ENCODE assay signal across 8 mouse cellular contexts in genomic region chr12:117720794-117721747, GRCm38 (mm10).
DNase-seq lines count a peak whose midpoint lies in the region; ATAC-seq and TF ChIP-seq lines count a peak whose summit lies in the region.
"Had no signal": no experiment of that assay in that cellular context is flagged by ENCODE, and none has a peak within 500 bp of the region (broad histone marks: within the 10 kb centered on the region; RNA-seq: fewer than 3 reads in every experiment).

No protein-coding gene starts in this region.

- no peaks in the 10 kb centered on the region for H3K27me3 ChIP-seq in liver, postnatal 0 days (ENCODE audit: insufficient read depth, low read length)
- no peaks in the 10 kb centered on the region for H3K27me3 ChIP-seq in liver, embryonic 12.5 days (replicated peaks)
- no peaks in the 10 kb centered on the region for H3K27me3 ChIP-seq in forebrain, embryonic 11.5 days (ENCODE audit: control insufficient read depth, insufficient read depth, low read length)
- H3K27me3 ChIP-seq in hindbrain, embryonic 14.5 days (ENCODE audit: control insufficient read depth, insufficient read depth, low read length) = no peaks in the 10 kb centered on the region
- H3K27me3 ChIP-seq in neural tube, embryonic 12.5 days (replicated peaks) = no peaks in the 10 kb centered on the region

- no peak overlapping the region for H3K9ac ChIP-seq in liver, postnatal 0 days (replicated peaks)
- no peak overlapping the region for H3K9ac ChIP-seq in liver, embryonic 12.5 days
- H3K9ac ChIP-seq in forebrain, embryonic 11.5 days (ENCODE audit: low read length) = no peak overlapping the region
- H3K9ac ChIP-seq in hindbrain, embryonic 14.5 days = no peak overlapping the region; the same call in 1 of the 2 replicates
- no peak overlapping the region for H3K9ac ChIP-seq in neural tube, embryonic 12.5 days

- H3K9me3 ChIP-seq in liver, postnatal 0 days (ENCODE audit: low read length) = no peaks in the 10 kb centered on the region
- H3K9me3 ChIP-seq in liver, embryonic 12.5 days (replicated peaks) = no peaks in the 10 kb centered on the region
- no peaks in the 10 kb centered on the region for H3K9me3 ChIP-seq in forebrain, embryonic 11.5 days (ENCODE audit: control insufficient read depth, low read length)
- no peaks in the 10 kb centered on the region for H3K9me3 ChIP-seq in hindbrain, embryonic 14.5 days (ENCODE audit: control insufficient read depth, low read length)
- H3K9me3 ChIP-seq in neural tube, embryonic 12.5 days = no peaks in the 10 kb centered on the region

- WGBS in liver, postnatal 0 days (ENCODE audit: insufficient replicate concordance) = 50% methylated on average over 14 of the region's 14 CpGs
- WGBS in liver, embryonic 12.5 days (ENCODE audit: insufficient replicate concordance) = 65% methylated on average over 14 of the region's 14 CpGs
- 68% methylated on average over 14 of the region's 14 CpGs for WGBS in forebrain, embryonic 11.5 days
- 29% methylated on average over 14 of the region's 14 CpGs for WGBS in hindbrain, embryonic 14.5 days
- 43% methylated on average over 14 of the region's 14 CpGs for WGBS in neural tube, embryonic 12.5 days

- no peak for TF ChIP-seq CTCF in liver, postnatal 0 days (IDR thresholded peaks at IDR 0.05; ENCODE audit: low read depth)

- TF ChIP-seq EP300 in liver, postnatal 0 days (IDR thresholded peaks at IDR 0.05; ENCODE audit: low read depth) = no peak

- H3K4me3 ChIP-seq in liver, postnatal 0 days (ENCODE audit: low read depth, low read length) = no peak overlapping the region
- H3K4me3 ChIP-seq in liver, embryonic 12.5 days = no peak overlapping the region
- no peak overlapping the region for H3K4me3 ChIP-seq in forebrain, embryonic 11.5 days (ENCODE audit: low read depth, low read length)
- H3K4me3 ChIP-seq in hindbrain, embryonic 14.5 days (replicated peaks; ENCODE audit: low read length) = no peak overlapping the region
- no peak overlapping the region for H3K4me3 ChIP-seq in neural tube, embryonic 12.5 days

- no peak for ATAC-seq in liver, postnatal 0 days
- no peak for ATAC-seq in liver, embryonic 12.5 days
- ATAC-seq in forebrain, embryonic 11.5 days (replicated peaks; ENCODE audit: low FRiP score) = peak; percentile 70
- peak; percentile 83 for ATAC-seq in hindbrain, embryonic 14.5 days (ENCODE audit: low FRiP score)
- peak; percentile 81 for ATAC-seq in neural tube, embryonic 12.5 days (ENCODE audit: low FRiP score, low read depth)
- no peak for ATAC-seq in monocyte, adult 5-6 weeks (replicated peaks; ENCODE audit: insufficient number of reproducible peaks, low FRiP score, low TSS enrichment, poor library complexity, severe bottlenecking)

- H3K4me1 ChIP-seq in liver, postnatal 0 days (ENCODE audit: insufficient read depth) = peaks cover 6% of the 10 kb centered on the region; the same call in 1 of the 2 replicates
- peaks cover 14% of the 10 kb centered on the region for H3K4me1 ChIP-seq in liver, embryonic 12.5 days
- H3K4me1 ChIP-seq in forebrain, embryonic 11.5 days (replicated peaks; ENCODE audit: control insufficient read depth, insufficient read depth, low read length) = 0 out of 2 replicates have a peak, but pooled peaks cover 5% of the 10 kb centered on the region
- peaks cover 11% of the 10 kb centered on the region; the same call in 1 of the 2 replicates for H3K4me1 ChIP-seq in hindbrain, embryonic 14.5 days (replicated peaks; ENCODE audit: control insufficient read depth, insufficient read depth, low read length)
- peaks cover 16% of the 10 kb centered on the region for H3K4me1 ChIP-seq in neural tube, embryonic 12.5 days

- H3K4me2 ChIP-seq in liver, postnatal 0 days (ENCODE audit: low read depth, low read length) = no peak overlapping the region
- H3K4me2 ChIP-seq in liver, embryonic 12.5 days = no peak overlapping the region
- no peak overlapping the region for H3K4me2 ChIP-seq in forebrain, embryonic 11.5 days (ENCODE audit: low read depth, low read length, severe bottlenecking)
- no peak overlapping the region for H3K4me2 ChIP-seq in hindbrain, embryonic 14.5 days (replicated peaks)
- no peak overlapping the region for H3K4me2 ChIP-seq in neural tube, embryonic 12.5 days (replicated peaks)

- peak overlapping the region; percentile 23; the same call in 1 of the 2 replicates for H3K27ac ChIP-seq in liver, postnatal 0 days (ENCODE audit: low read depth)
- no peak overlapping the region for H3K27ac ChIP-seq in liver, embryonic 12.5 days
- no peak overlapping the region for H3K27ac ChIP-seq in forebrain, embryonic 11.5 days (ENCODE audit: low read depth, low read length)
- H3K27ac ChIP-seq in hindbrain, embryonic 14.5 days = peak overlapping the region; percentile 70
- H3K27ac ChIP-seq in neural tube, embryonic 12.5 days = no peak overlapping the region

- no peak for DNase-seq in liver, postnatal 0 days
- DNase-seq in forebrain, embryonic 11.5 days (ENCODE audit: low spot score) = no peak
- DNase-seq in hindbrain, embryonic 14.5 days (ENCODE audit: low spot score) = peak; percentile 56
- no peak for DNase-seq in spleen, postnatal 14 days (ENCODE audit: low spot score in 2 of 2)
- DNase-seq: adrenal gland, postnatal 14 days had no signal

- no peaks in the 10 kb centered on the region; the same call in 1 of the 2 replicates for H3K36me3 ChIP-seq in liver, postnatal 0 days (replicated peaks; ENCODE audit: insufficient read depth, low read length)
- H3K36me3 ChIP-seq in liver, embryonic 12.5 days = no peaks in the 10 kb centered on the region
- no peaks in the 10 kb centered on the region for H3K36me3 ChIP-seq in forebrain, embryonic 11.5 days (ENCODE audit: control insufficient read depth, insufficient read depth, low read length)
- H3K36me3 ChIP-seq in hindbrain, embryonic 14.5 days (replicated peaks; ENCODE audit: control insufficient read depth, insufficient read depth) = peaks cover 66% of the 10 kb centered on the region
- peaks cover 10% of the 10 kb centered on the region; the same call in 1 of the 2 replicates for H3K36me3 ChIP-seq in neural tube, embryonic 12.5 days

Comparison
In these comparisons a context has a peak if more than half of its experiments do, and no peak if none do; other contexts are left out.
1. H3K27ac ChIP-seq: peak in liver, postnatal 0 days (single experiment) and hindbrain, embryonic 14.5 days (single experiment); none in liver, embryonic 12.5 days (single experiment), forebrain, embryonic 11.5 days (single experiment) and neural tube, embryonic 12.5 days (single experiment).
2. ATAC-seq: peak in forebrain, embryonic 11.5 days (single experiment), hindbrain, embryonic 14.5 days (single experiment) and neural tube, embryonic 12.5 days (single experiment); none in liver, postnatal 0 days (single experiment), liver, embryonic 12.5 days (single experiment) and monocyte, adult 5-6 weeks (single experiment).